Mouse (Mus musculus): ENCODE measurements around the gene Tubg2. TPM values are rescaled to one million over a fixed set of nuclear protein-coding genes. Genes with fewer than 3 reads are reported as not detected.

Tubg2 gene
- polyA plus RNA-seq, 1 experiment = not detected

DNA sequence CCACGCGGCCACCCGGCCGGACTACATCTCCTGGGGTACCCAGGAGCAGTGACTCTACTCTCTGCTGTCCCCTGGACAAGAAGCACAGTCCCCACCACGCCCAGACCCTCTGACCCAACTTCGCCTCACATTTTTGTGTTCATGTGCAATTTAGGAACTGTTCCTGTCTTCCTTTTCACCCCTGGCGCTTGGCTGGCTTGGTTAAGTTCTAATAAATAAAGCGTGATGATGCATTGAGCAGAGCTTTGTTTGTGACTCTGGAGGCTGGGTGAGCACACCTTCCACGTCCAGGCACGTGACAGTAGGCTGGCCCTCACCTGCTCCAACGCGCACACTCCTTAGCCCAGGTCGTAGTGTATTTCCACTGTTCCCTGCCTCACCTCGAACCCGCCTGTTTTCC lies 5.8 kb downstream of the Tubg2 start:
- no peak overlapping the region for H3K27ac ChIP-seq (ENCODE audit: insufficient read depth, low read depth, low read length)
- no peak for TF ChIP-seq CTCF (IDR thresholded peaks at IDR 0.05; ENCODE audit: insufficient read depth, low read depth, low read length)
- TF ChIP-seq POLR2A (IDR thresholded peaks at IDR 0.05; ENCODE audit: insufficient read depth, low read depth, low read length) = no peak
- H3K4me1 ChIP-seq (ENCODE audit: control insufficient read depth, insufficient read depth, low read length) = peaks cover 16% of the 10 kb centered on the region
- 91% methylated on average over 15 of the region's 15 CpGs for WGBS
- no peak overlapping the region for H3K4me3 ChIP-seq (ENCODE audit: insufficient read depth, low read depth, low read length)

DNA sequence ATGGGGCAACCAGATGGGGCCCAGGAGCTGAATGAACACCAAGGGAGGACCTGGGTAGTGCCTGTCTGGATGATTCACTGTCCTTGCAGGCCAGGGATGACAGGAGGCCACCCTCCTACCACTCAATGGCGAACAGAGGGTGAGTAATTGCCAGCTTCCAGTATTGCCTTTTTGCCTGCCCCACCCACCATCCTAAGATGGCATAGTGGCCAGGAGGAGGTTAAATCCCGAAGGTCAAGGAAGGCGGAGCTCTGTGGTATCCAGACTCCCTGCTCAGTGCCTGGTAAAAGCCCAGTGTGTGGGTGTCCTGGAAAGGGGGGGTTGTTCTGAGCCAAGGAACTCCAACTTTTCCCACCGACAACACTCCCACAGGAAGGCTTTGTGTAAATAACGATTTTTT lies 6.6 kb downstream of the Tubg2 start:
- TF ChIP-seq POLR2A (IDR thresholded peaks at IDR 0.05; ENCODE audit: insufficient read depth, low read depth, low read length) (no peak), CTCF (IDR thresholded peaks at IDR 0.05; ENCODE audit: insufficient read depth, low read depth, low read length) (no peak)
- Histone ChIP-seq H3K4me1 (ENCODE audit: control insufficient read depth, insufficient read depth, low read length) (peaks cover 13% of the 10 kb centered on the region), H3K27ac (ENCODE audit: insufficient read depth, low read depth, low read length) (peak overlapping the region; percentile 18; the same call in 1 of the 2 replicates), H3K4me3 (ENCODE audit: insufficient read depth, low read depth, low read length) (no peak overlapping the region)
- 28% methylated on average over 5 of the region's 5 CpGs for WGBS

DNA sequence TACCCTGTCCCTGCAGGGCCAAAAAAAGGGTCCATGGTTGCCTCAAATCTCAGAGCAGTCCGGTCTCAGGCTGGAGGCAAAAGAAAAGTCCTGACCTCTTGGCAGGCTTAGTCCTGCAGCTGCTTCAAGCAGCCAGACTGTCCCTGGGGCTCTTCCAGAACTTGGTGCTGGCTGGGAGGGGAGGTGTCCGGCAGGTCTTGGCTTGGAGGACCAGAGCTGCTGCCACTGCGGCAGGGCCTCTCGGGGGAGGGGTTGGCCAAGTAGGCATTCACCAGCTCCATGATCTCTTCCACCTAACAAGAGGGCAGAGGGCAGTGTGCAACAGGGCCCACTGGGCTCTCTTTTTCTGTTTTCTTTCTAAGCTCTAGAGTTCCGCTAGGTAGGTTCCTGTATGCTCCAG lies 7.1 kb downstream of the Tubg2 start:
- WGBS = 41% methylated on average over 5 of the region's 5 CpGs
- Histone ChIP-seq H3K27ac (ENCODE audit: insufficient read depth, low read depth, low read length) (no peak overlapping the region), H3K4me1 (ENCODE audit: control insufficient read depth, insufficient read depth, low read length) (peaks cover 13% of the 10 kb centered on the region), H3K4me3 (ENCODE audit: insufficient read depth, low read depth, low read length) (no peak overlapping the region)
- no peak for TF ChIP-seq CTCF (IDR thresholded peaks at IDR 0.05; ENCODE audit: insufficient read depth, low read depth, low read length)

DNA sequence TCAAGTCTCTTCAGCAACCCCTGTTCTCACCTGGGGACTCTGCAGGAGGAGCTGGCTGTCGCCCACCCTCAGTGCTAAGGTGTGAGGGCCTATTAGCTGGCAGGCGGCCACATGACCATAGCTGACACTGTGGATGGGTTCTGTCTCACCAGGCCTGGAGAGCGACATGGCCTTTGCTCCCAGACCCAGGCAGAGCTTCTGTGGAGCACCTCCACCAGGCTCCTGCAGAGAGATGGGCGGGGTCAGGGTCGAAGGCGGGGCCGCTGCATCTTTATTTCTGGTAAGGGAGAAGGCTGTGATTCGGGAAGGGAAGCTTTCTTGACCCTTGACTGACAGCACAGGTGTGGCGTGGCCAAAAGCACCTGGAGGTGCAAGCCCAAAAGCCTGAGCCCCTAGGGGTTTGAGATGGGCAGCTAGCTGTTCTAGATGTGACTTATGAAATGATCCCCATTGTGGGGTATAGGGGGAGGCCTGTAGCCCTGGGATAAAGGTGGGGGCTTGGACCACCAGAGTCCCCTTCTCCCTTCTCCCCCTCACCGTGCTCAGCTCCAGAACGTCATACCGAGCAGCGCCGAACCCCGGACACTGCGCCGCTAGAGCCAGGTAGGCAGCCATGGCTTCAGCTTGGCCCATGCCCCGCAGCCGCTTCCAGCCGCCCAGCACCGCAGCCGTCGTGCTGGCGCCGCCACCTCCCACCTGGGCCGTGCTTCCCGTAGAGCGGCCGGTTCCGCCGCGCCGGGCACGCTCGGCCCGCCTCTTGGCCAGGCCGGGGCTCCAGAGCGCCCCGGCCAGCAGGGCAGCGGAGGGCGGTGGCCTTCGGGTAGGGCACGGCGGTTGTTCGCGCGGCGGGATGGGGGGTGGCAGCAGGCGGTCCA lies 8.0 kb downstream of the Tubg2 start:
- H3K4me1 ChIP-seq (ENCODE audit: control insufficient read depth, insufficient read depth, low read length) = peaks cover 14% of the 10 kb centered on the region
- 0 out of 2 replicates have a peak overlapping the region, but pooled peaks have one; percentile 1 for H3K27ac ChIP-seq (ENCODE audit: insufficient read depth, low read depth, low read length)
- no peak overlapping the region for H3K4me3 ChIP-seq (ENCODE audit: insufficient read depth, low read depth, low read length)
- WGBS = 64% methylated on average over 49 of the region's 49 CpGs
- TF ChIP-seq POLR2A (IDR thresholded peaks at IDR 0.05; ENCODE audit: insufficient read depth, low read depth, low read length) (no peak), CTCF (IDR thresholded peaks at IDR 0.05; ENCODE audit: insufficient read depth, low read depth, low read length) (no peak)

DNA sequence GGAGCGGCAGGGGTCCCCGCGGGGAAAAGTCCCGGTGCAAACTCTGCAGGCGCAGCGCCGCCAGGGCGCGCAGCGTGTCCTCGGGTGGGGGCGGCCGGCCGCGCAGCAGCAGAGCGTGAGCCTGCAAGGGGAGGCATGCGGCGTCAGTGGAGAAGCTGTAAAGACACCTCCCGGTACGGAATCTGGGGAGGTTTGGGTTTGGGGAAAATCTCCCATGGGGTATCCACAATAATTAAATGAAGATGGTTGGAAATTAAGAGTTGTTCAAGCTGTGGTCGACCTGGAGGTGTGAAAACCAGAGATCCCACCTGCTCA lies 8.6 kb downstream of the Tubg2 start:
- Histone ChIP-seq H3K4me1 (ENCODE audit: control insufficient read depth, insufficient read depth, low read length) (peaks cover 20% of the 10 kb centered on the region), H3K27ac (ENCODE audit: insufficient read depth, low read depth, low read length) (no peak overlapping the region), H3K4me3 (ENCODE audit: insufficient read depth, low read depth, low read length) (no peak overlapping the region)
- WGBS = 61% methylated on average over 21 of the region's 21 CpGs
- no peak for TF ChIP-seq POLR2A (IDR thresholded peaks at IDR 0.05; ENCODE audit: insufficient read depth, low read depth, low read length)
- TF ChIP-seq CTCF (IDR thresholded peaks at IDR 0.05; ENCODE audit: insufficient read depth, low read depth, low read length) = no peak

DNA sequence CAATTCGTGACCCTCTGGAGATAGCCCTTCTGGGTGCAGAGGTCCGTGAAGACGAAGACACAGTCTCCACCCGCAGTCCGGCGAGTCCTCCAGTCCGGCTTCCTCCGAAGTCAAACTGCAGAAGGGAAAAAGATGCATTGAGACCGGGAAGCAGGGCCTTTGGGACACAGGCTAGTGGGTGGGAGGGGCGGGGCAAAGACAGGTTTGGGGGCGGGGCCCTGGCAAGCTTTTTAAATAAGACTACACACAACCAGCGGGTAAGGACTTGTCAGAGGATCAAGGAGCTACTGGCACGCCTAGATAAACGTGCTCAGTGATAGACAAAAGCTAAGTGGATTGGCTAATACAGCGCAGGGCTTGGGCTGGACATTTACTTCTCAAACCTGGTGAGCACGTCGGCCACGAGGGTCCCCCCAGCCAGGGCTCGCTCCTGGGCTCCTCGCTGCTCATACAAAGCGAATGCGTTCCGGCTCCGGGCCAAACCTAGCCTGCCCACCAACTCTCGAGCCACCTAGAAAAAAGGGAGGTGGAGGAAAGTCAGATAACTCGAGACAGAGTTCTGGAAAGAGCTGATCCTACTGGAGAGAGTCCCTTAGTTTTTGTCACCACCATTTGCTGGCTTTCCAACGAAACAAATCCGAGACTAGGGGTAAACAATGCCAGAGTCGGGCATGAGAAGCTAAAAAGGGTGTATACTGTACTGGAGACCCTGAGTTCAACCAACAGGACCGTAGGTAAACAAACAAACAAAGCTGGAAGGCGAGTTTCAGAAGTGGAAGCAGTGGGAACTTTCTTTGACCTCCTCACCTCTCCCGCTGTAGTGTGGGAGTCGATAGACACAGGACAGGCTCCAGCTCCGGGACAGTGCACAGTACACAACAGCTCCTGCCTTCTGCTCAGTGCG lies 9.2 kb downstream of the Tubg2 start:
- WGBS = 73% methylated on average over 35 of the region's 35 CpGs
- H3K27ac ChIP-seq (ENCODE audit: insufficient read depth, low read depth, low read length) = no peak overlapping the region
- no peak overlapping the region for H3K4me3 ChIP-seq (ENCODE audit: insufficient read depth, low read depth, low read length)
- TF ChIP-seq CTCF (IDR thresholded peaks at IDR 0.05; ENCODE audit: insufficient read depth, low read depth, low read length) (no peak), POLR2A (IDR thresholded peaks at IDR 0.05; ENCODE audit: insufficient read depth, low read depth, low read length) (no peak)
- H3K4me1 ChIP-seq (ENCODE audit: control insufficient read depth, insufficient read depth, low read length) = peaks cover 25% of the 10 kb centered on the region

DNA sequence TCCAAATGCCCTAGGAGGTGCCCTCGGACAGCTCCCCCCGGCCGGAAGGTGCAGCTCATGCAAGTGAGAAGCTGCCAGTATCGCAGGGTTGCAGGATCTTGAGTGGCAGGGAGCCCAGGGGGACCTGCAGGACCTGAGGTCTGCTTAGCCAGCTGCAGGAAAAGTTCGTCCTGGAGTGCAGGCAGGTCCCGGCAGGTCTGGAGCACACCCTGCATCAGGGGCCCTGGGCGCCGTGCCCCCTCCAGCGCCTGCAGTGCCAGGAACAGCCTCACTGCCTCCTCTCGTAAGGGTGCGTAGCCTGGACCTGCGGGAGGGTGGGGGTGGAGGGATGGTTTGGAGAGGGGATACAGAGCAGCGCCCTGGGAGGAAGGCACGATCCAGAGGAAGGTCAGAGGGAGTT lies 10.7 kb downstream of the Tubg2 start:
- peaks cover 31% of the 10 kb centered on the region for H3K4me1 ChIP-seq (ENCODE audit: control insufficient read depth, insufficient read depth, low read length)
- 83% methylated on average over 14 of the region's 14 CpGs for WGBS
- no peak overlapping the region for H3K27ac ChIP-seq (ENCODE audit: insufficient read depth, low read depth, low read length)
- no peak overlapping the region for H3K4me3 ChIP-seq (ENCODE audit: insufficient read depth, low read depth, low read length)
- TF ChIP-seq CTCF (IDR thresholded peaks at IDR 0.05; ENCODE audit: insufficient read depth, low read depth, low read length) = no peak
- no peak for TF ChIP-seq POLR2A (IDR thresholded peaks at IDR 0.05; ENCODE audit: insufficient read depth, low read depth, low read length)

DNA sequence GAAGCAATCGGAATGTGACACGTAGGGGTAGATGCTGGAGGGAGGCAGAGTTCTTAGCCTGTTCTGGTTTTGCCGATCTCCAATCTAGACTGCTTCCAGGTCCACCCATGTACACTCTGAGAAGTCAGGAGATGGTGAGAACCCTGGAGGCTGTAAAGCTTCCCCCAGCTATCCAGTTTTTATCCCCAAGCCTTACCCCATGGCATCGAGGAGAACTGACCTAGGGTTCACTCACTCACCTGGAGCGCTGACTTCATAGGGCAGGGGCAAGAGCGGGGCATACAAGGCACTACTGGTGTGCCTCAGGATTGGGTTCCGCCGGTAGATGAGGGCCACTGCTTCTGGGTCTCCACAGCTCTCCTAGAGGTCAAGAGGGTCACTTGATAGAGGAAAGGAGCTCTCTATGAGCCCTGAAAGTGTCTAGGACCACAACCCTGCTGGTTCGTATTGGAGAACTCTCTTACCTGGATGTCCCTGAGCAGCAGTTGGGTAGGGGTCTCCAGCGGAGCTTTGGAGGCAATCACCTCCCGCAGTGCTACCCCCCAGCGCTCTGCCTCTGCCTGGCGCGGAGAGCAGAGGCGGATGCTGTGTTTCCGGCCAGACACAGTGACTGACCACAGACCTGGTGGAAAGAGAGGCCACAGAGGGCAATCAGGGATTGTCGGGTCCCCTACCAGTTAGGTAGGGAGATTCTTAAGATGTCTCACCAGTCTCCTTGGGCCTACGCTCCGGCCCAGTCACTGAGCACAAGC lies 11.7 kb downstream of the Tubg2 start:
- no peak overlapping the region for H3K27ac ChIP-seq (ENCODE audit: insufficient read depth, low read depth, low read length)
- TF ChIP-seq POLR2A (IDR thresholded peaks at IDR 0.05; ENCODE audit: insufficient read depth, low read depth, low read length) (no peak), CTCF (IDR thresholded peaks at IDR 0.05; ENCODE audit: insufficient read depth, low read depth, low read length) (no peak)
- 83% methylated on average over 19 of the region's 19 CpGs for WGBS
- H3K4me3 ChIP-seq (ENCODE audit: insufficient read depth, low read depth, low read length) = no peak overlapping the region
- H3K4me1 ChIP-seq (ENCODE audit: control insufficient read depth, insufficient read depth, low read length) = peaks cover 32% of the 10 kb centered on the region
